Mouse (Mus musculus) limb, embryonic 12.5 days (tissue): ENCODE measurements around the gene Gna14. TPM values are rescaled to one million over a fixed set of nuclear protein-coding genes. Genes with fewer than 3 reads are reported as not detected.

Source experiments
- ATAC-seq: fragments of 200-750 bp; cut with Nextera tagmentation; 2 replicates; pipeline ENCODE4 v1.8.0; 2017; ENCODE audit warnings: low read depth, moderate TSS enrichment; ENCODE audit not compliant: insufficient number of reproducible peaks, insufficient read depth, low FRiP score, low TSS enrichment
- H3K27ac ChIP-seq: fragments of 300-500 bp; sonication (generic); 2 replicates; pipeline ENCODE4 v1.5.1; 2016; ENCODE audit warnings: mild to moderate bottlenecking, moderate library complexity
- H3K27me3 ChIP-seq: fragments of 300-500 bp; sonication (generic); 2 replicates; pipeline ENCODE4 v1.6.1; 2016; ENCODE audit warnings: mild to moderate bottlenecking, moderate library complexity
- H3K36me3 ChIP-seq: fragments of 300-500 bp; sonication (generic); 2 replicates; pipeline ENCODE4 v1.6.1; 2016; ENCODE audit warnings: mild to moderate bottlenecking, moderate library complexity
- H3K4me1 ChIP-seq: fragments of 300-500 bp; sonication (generic); replicated peaks from 2 replicates; pipeline ENCODE4 v1.6.1; 2016
- H3K4me2 ChIP-seq: fragments of 300-500 bp; sonication (generic); 2 replicates; pipeline ENCODE4 v1.6.1; 2016; ENCODE audit warnings: mild to moderate bottlenecking, moderate library complexity
- H3K4me3 ChIP-seq: fragments of 300-500 bp; sonication (generic); replicated peaks from 2 replicates; pipeline ENCODE4 v1.5.1; 2016; ENCODE audit warnings: mild to moderate bottlenecking
- H3K9ac ChIP-seq: fragments of 300-500 bp; sonication (generic); replicated peaks from 2 replicates; pipeline ENCODE4 v1.6.1; 2016; ENCODE audit warnings: mild to moderate bottlenecking, moderate library complexity
- H3K9me3 ChIP-seq: fragments of 300-500 bp; sonication (generic); 2 replicates; pipeline ENCODE4 v1.6.1; 2016; ENCODE audit warnings: mild to moderate bottlenecking, moderate library complexity
- WGBS: fragments of 180-500 bp; shearing (Covaris S2); methylation state at CpG from one replicate; pipeline ENCODE4 v1.1.7; 2016; 5-methylcytosine and 5-hydroxymethylcytosine counted together
- polyA plus RNA-seq: library from polyadenylated mRNA; unstranded; fragments of >200 nt; fragmentation: Nextera tagmentation; extraction: Ambion mirVana; gene quantifications from 2 replicates; pipeline ENCODE4 v1.2.1, GENCODE M21; 2016

Gna14 gene
- polyA plus RNA-seq, 1 experiment from 2014 or later = 0.30 TPM

GRCm38 (mm10) chr19:16514201-16514600 lies 78.6 kb downstream of the Gna14 start:
- no peak overlapping the region for H3K4me2 ChIP-seq
- no peak overlapping the region for H3K4me3 ChIP-seq
- no peaks in the 10 kb centered on the region for H3K36me3 ChIP-seq
- H3K9ac ChIP-seq = no peak overlapping the region
- H3K9me3 ChIP-seq = no peaks in the 10 kb centered on the region
- no peaks in the 10 kb centered on the region for H3K27me3 ChIP-seq
- ATAC-seq = no peak
- H3K27ac ChIP-seq = no peak overlapping the region
- no peaks in the 10 kb centered on the region for H3K4me1 ChIP-seq
- WGBS = 80% methylated on average over 4 of the region's 4 CpGs

GRCm38 (mm10) chr19:16518569-16518968 lies 83.0 kb downstream of the Gna14 start:
- no peak overlapping the region for H3K4me2 ChIP-seq
- 80% methylated on average over 3 of the region's 3 CpGs for WGBS
- no peak overlapping the region for H3K4me3 ChIP-seq
- no peaks in the 10 kb centered on the region for H3K4me1 ChIP-seq
- H3K27ac ChIP-seq = no peak overlapping the region
- ATAC-seq = no peak
- no peak overlapping the region for H3K9ac ChIP-seq
- no peaks in the 10 kb centered on the region for H3K36me3 ChIP-seq
- no peaks in the 10 kb centered on the region for H3K9me3 ChIP-seq
- no peaks in the 10 kb centered on the region for H3K27me3 ChIP-seq

- no peaks in the 10 kb centered on the region for H3K9me3 ChIP-seq
- 87% methylated on average over 3 of the region's 3 CpGs for WGBS
- no peaks in the 10 kb centered on the region for H3K27me3 ChIP-seq
These were observed 85.0 kb downstream of the Gna14 start for GRCm38 (mm10) chr19:16520608-16521007.

GRCm38 (mm10) chr19:16526302-16526880 lies 90.8 kb downstream of the Gna14 start:
- Histone ChIP-seq H3K4me2 (no peak overlapping the region), H3K36me3 (no peaks in the 10 kb centered on the region), H3K27me3 (no peaks in the 10 kb centered on the region), H3K9ac (no peak overlapping the region), H3K27ac (no peak overlapping the region), H3K4me3 (no peak overlapping the region), H3K4me1 (no peaks in the 10 kb centered on the region), H3K9me3 (no peaks in the 10 kb centered on the region)
- no peak for ATAC-seq
- WGBS = 84% methylated on average over 9 of the region's 9 CpGs

More at GRCm38 (mm10) chr19:16520608-16521007, 85.0 kb downstream of the Gna14 start:
- no peak for ATAC-seq
- H3K4me2 ChIP-seq = no peak overlapping the region
- H3K4me1 ChIP-seq = no peaks in the 10 kb centered on the region
- H3K36me3 ChIP-seq = no peaks in the 10 kb centered on the region
- no peak overlapping the region for H3K27ac ChIP-seq
- no peak overlapping the region for H3K9ac ChIP-seq
- H3K4me3 ChIP-seq = no peak overlapping the region

- no peak overlapping the region for H3K4me2 ChIP-seq
- no peaks in the 10 kb centered on the region for H3K4me1 ChIP-seq
- H3K36me3 ChIP-seq = no peaks in the 10 kb centered on the region
- no peaks in the 10 kb centered on the region for H3K27me3 ChIP-seq
- no peak overlapping the region for H3K4me3 ChIP-seq
- 69% methylated on average over 5 of the region's 5 CpGs for WGBS
- H3K27ac ChIP-seq = no peak overlapping the region
- ATAC-seq = no peak
- no peak overlapping the region for H3K9ac ChIP-seq
- no peaks in the 10 kb centered on the region for H3K9me3 ChIP-seq
These were observed 91.5 kb downstream of the Gna14 start for GRCm38 (mm10) chr19:16527031-16527430.

- Histone ChIP-seq H3K27me3 (no peaks in the 10 kb centered on the region), H3K36me3 (no peaks in the 10 kb centered on the region), H3K4me2 (no peak overlapping the region), H3K9ac (no peak overlapping the region), H3K9me3 (no peaks in the 10 kb centered on the region), H3K4me3 (no peak overlapping the region), H3K27ac (no peak overlapping the region), H3K4me1 (no peaks in the 10 kb centered on the region)
- WGBS = 70% methylated on average over 3 of the region's 3 CpGs
- ATAC-seq = no peak
These were observed 92.8 kb downstream of the Gna14 start for GRCm38 (mm10) chr19:16528225-16528828.

- Histone ChIP-seq H3K9me3 (no peaks in the 10 kb centered on the region), H3K4me2 (no peak overlapping the region), H3K27me3 (no peaks in the 10 kb centered on the region), H3K4me1 (no peaks in the 10 kb centered on the region), H3K36me3 (no peaks in the 10 kb centered on the region), H3K9ac (no peak overlapping the region), H3K27ac (no peak overlapping the region), H3K4me3 (no peak overlapping the region)
- ATAC-seq = no peak
These were observed 93.8 kb downstream of the Gna14 start for GRCm38 (mm10) chr19:16529293-16529920.

GRCm38 (mm10) chr19:16529999-16530398 lies 94.4 kb downstream of the Gna14 start:
- Histone ChIP-seq H3K36me3 (no peaks in the 10 kb centered on the region), H3K27me3 (no peaks in the 10 kb centered on the region), H3K9ac (no peak overlapping the region), H3K9me3 (no peaks in the 10 kb centered on the region), H3K4me3 (no peak overlapping the region), H3K27ac (no peak overlapping the region), H3K4me2 (no peak overlapping the region), H3K4me1 (no peaks in the 10 kb centered on the region)
- 78% methylated on average over 4 of the region's 4 CpGs for WGBS
- ATAC-seq = no peak

- Histone ChIP-seq H3K4me3 (no peak overlapping the region), H3K9ac (no peak overlapping the region), H3K27ac (no peak overlapping the region), H3K9me3 (no peaks in the 10 kb centered on the region), H3K27me3 (no peaks in the 10 kb centered on the region), H3K4me1 (no peaks in the 10 kb centered on the region), H3K36me3 (no peaks in the 10 kb centered on the region), H3K4me2 (no peak overlapping the region)
- 85% methylated on average over 2 of the region's 2 CpGs for WGBS
- ATAC-seq = no peak
These were observed 98.7 kb downstream of the Gna14 start for GRCm38 (mm10) chr19:16534311-16534710.

GRCm38 (mm10) chr19:16538416-16538815 lies 102.9 kb downstream of the Gna14 start:
- Histone ChIP-seq H3K9me3 (no peaks in the 10 kb centered on the region), H3K4me3 (no peak overlapping the region), H3K27ac (no peak overlapping the region), H3K9ac (no peak overlapping the region), H3K36me3 (no peaks in the 10 kb centered on the region), H3K4me2 (no peak overlapping the region), H3K27me3 (no peaks in the 10 kb centered on the region), H3K4me1 (no peaks in the 10 kb centered on the region)
- no peak for ATAC-seq
- whole genome bisulfite sequencing = 79% methylated on average over 2 of the region's 2 CpGs

GRCm38 (mm10) chr19:16543688-16544087 lies 108.1 kb downstream of the Gna14 start:
- 92% methylated on average over 4 of the region's 4 CpGs for WGBS

GRCm38 (mm10) chr19:16556988-16557387 lies 121.4 kb downstream of the Gna14 start:
- H3K4me2 ChIP-seq = no peak overlapping the region
- no peak overlapping the region for H3K4me3 ChIP-seq
- no peaks in the 10 kb centered on the region for H3K27me3 ChIP-seq
- H3K36me3 ChIP-seq = no peaks in the 10 kb centered on the region
- no peaks in the 10 kb centered on the region for H3K4me1 ChIP-seq
- H3K27ac ChIP-seq = no peak overlapping the region
- no peaks in the 10 kb centered on the region for H3K9me3 ChIP-seq
- no peak for ATAC-seq
- 63% methylated on average over 8 of the region's 8 CpGs for WGBS
- no peak overlapping the region for H3K9ac ChIP-seq

More at GRCm38 (mm10) chr19:16543688-16544087, 108.1 kb downstream of the Gna14 start:
- no peak for ATAC-seq
- no peak overlapping the region for H3K4me2 ChIP-seq
- no peaks in the 10 kb centered on the region for H3K36me3 ChIP-seq
- H3K4me1 ChIP-seq = no peaks in the 10 kb centered on the region
- no peaks in the 10 kb centered on the region for H3K9me3 ChIP-seq
- no peak overlapping the region for H3K9ac ChIP-seq
- no peaks in the 10 kb centered on the region for H3K27me3 ChIP-seq
- no peak overlapping the region for H3K4me3 ChIP-seq
- no peak overlapping the region for H3K27ac ChIP-seq
